Mouse (Mus musculus): ENCODE results near the gene Reg3b.

The Reg3b gene

GRCm38 (mm10) chr6:78370357-78370756 lies at the start of gene Reg3b:
Reg3b (plus strand) TSS chr6:78370657.
- no peaks in the 10 kb centered on the region for H3K36me3 ChIP-seq (ENCODE audit: insufficient read depth, low read length)
- H3K4me3 ChIP-seq (replicated peaks; ENCODE audit: low read length): no peak within 1 kb of the TSS
- TF ChIP-seq POU5F1 (IDR thresholded peaks at IDR 0.05; ENCODE audit: borderline replicate concordance, low read length) (no peak), CTCF (conservative IDR thresholded peaks at IDR 0.05; ENCODE audit: low read length) (no peak), NANOG (IDR thresholded peaks at IDR 0.05; ENCODE audit: borderline replicate concordance, low read length) (no peak)
- H3K4me1 ChIP-seq (replicated peaks; ENCODE audit: low read depth, low read length): no peaks in the 10 kb centered on the region
- H3K27me3 ChIP-seq (ENCODE audit: insufficient read depth, low read length): no peaks in the 10 kb centered on the region
- no peaks in the 10 kb centered on the region for H3K9me3 ChIP-seq (ENCODE audit: low read length)

- no peaks in the 10 kb centered on the region for H3K9me3 ChIP-seq (ENCODE audit: low read length)
- TF ChIP-seq CTCF (conservative IDR thresholded peaks at IDR 0.05; ENCODE audit: low read length): no peak
- no peak for TF ChIP-seq POU5F1 (IDR thresholded peaks at IDR 0.05; ENCODE audit: borderline replicate concordance, low read length)
- TF ChIP-seq NANOG (IDR thresholded peaks at IDR 0.05; ENCODE audit: borderline replicate concordance, low read length): no peak
- no peak overlapping the region for H3K4me3 ChIP-seq (replicated peaks; ENCODE audit: low read length)
- H3K27me3 ChIP-seq (ENCODE audit: insufficient read depth, low read length): no peaks in the 10 kb centered on the region
- no peaks in the 10 kb centered on the region for H3K4me1 ChIP-seq (replicated peaks; ENCODE audit: low read depth, low read length)
- H3K36me3 ChIP-seq (ENCODE audit: insufficient read depth, low read length): no peaks in the 10 kb centered on the region
Measured at GRCm38 (mm10) chr6:78327798-78328197, 42.7 kb upstream of the Reg3b start.

- no peaks in the 10 kb centered on the region for H3K9me3 ChIP-seq (ENCODE audit: low read length)
- no peak overlapping the region for H3K4me3 ChIP-seq (replicated peaks; ENCODE audit: low read length)
- TF ChIP-seq NANOG (IDR thresholded peaks at IDR 0.05; ENCODE audit: borderline replicate concordance, low read length) (no peak), POU5F1 (IDR thresholded peaks at IDR 0.05; ENCODE audit: borderline replicate concordance, low read length) (no peak), CTCF (conservative IDR thresholded peaks at IDR 0.05; ENCODE audit: low read length) (no peak)
- H3K4me1 ChIP-seq (replicated peaks; ENCODE audit: low read depth, low read length): no peaks in the 10 kb centered on the region
- no peaks in the 10 kb centered on the region for H3K27me3 ChIP-seq (ENCODE audit: insufficient read depth, low read length)
- no peaks in the 10 kb centered on the region for H3K36me3 ChIP-seq (ENCODE audit: insufficient read depth, low read length)
Measured at GRCm38 (mm10) chr6:78329166-78329565, 41.3 kb upstream of the Reg3b start.

GRCm38 (mm10) chr6:78331919-78332569 lies 38.4 kb upstream of the Reg3b start:
- TF ChIP-seq NANOG (IDR thresholded peaks at IDR 0.05; ENCODE audit: borderline replicate concordance, low read length) (no peak), CTCF (conservative IDR thresholded peaks at IDR 0.05; ENCODE audit: low read length) (peak; percentile 19)
- Histone ChIP-seq H3K4me3 (replicated peaks; ENCODE audit: low read length) (no peak overlapping the region), H3K27me3 (ENCODE audit: insufficient read depth, low read length) (no peaks in the 10 kb centered on the region), H3K9me3 (ENCODE audit: low read length) (no peaks in the 10 kb centered on the region), H3K36me3 (ENCODE audit: insufficient read depth, low read length) (no peaks in the 10 kb centered on the region), H3K4me1 (replicated peaks; ENCODE audit: low read depth, low read length) (no peaks in the 10 kb centered on the region)

GRCm38 (mm10) chr6:78340296-78340695 lies 30.2 kb upstream of the Reg3b start:
- H3K4me1 ChIP-seq (replicated peaks; ENCODE audit: low read depth, low read length): no peaks in the 10 kb centered on the region
- no peaks in the 10 kb centered on the region for H3K9me3 ChIP-seq (ENCODE audit: low read length)
- TF ChIP-seq NANOG (IDR thresholded peaks at IDR 0.05; ENCODE audit: borderline replicate concordance, low read length) (no peak), CTCF (conservative IDR thresholded peaks at IDR 0.05; ENCODE audit: low read length) (no peak), POU5F1 (IDR thresholded peaks at IDR 0.05; ENCODE audit: borderline replicate concordance, low read length) (no peak)
- no peak overlapping the region for H3K4me3 ChIP-seq (replicated peaks; ENCODE audit: low read length)
- H3K27me3 ChIP-seq (ENCODE audit: insufficient read depth, low read length): no peaks in the 10 kb centered on the region
- no peaks in the 10 kb centered on the region for H3K36me3 ChIP-seq (ENCODE audit: insufficient read depth, low read length)

GRCm38 (mm10) chr6:78341689-78342088 lies 28.8 kb upstream of the Reg3b start:
- no peaks in the 10 kb centered on the region for H3K4me1 ChIP-seq (replicated peaks; ENCODE audit: low read depth, low read length)
- no peaks in the 10 kb centered on the region for H3K9me3 ChIP-seq (ENCODE audit: low read length)
- no peak overlapping the region for H3K4me3 ChIP-seq (replicated peaks; ENCODE audit: low read length)
- no peaks in the 10 kb centered on the region for H3K27me3 ChIP-seq (ENCODE audit: insufficient read depth, low read length)
- no peaks in the 10 kb centered on the region for H3K36me3 ChIP-seq (ENCODE audit: insufficient read depth, low read length)
- TF ChIP-seq CTCF (conservative IDR thresholded peaks at IDR 0.05; ENCODE audit: low read length): no peak
- no peak for TF ChIP-seq POU5F1 (IDR thresholded peaks at IDR 0.05; ENCODE audit: borderline replicate concordance, low read length)
- TF ChIP-seq NANOG (IDR thresholded peaks at IDR 0.05; ENCODE audit: borderline replicate concordance, low read length): no peak

- no peaks in the 10 kb centered on the region for H3K4me1 ChIP-seq (replicated peaks; ENCODE audit: low read depth, low read length)
- H3K36me3 ChIP-seq (ENCODE audit: insufficient read depth, low read length): no peaks in the 10 kb centered on the region
- no peaks in the 10 kb centered on the region for H3K9me3 ChIP-seq (ENCODE audit: low read length)
- H3K27me3 ChIP-seq (ENCODE audit: insufficient read depth, low read length): no peaks in the 10 kb centered on the region
- no peak for TF ChIP-seq NANOG (IDR thresholded peaks at IDR 0.05; ENCODE audit: borderline replicate concordance, low read length)
- no peak overlapping the region for H3K4me3 ChIP-seq (replicated peaks; ENCODE audit: low read length)
Measured at GRCm38 (mm10) chr6:78361971-78362563, 8.4 kb upstream of the Reg3b start.

- no peaks in the 10 kb centered on the region for H3K4me1 ChIP-seq (replicated peaks; ENCODE audit: low read depth, low read length)
- no peaks in the 10 kb centered on the region for H3K9me3 ChIP-seq (ENCODE audit: low read length)
- H3K4me3 ChIP-seq (replicated peaks; ENCODE audit: low read length): no peak within 1 kb of the TSS
- no peaks in the 10 kb centered on the region for H3K36me3 ChIP-seq (ENCODE audit: insufficient read depth, low read length)
- no peaks in the 10 kb centered on the region for H3K27me3 ChIP-seq (ENCODE audit: insufficient read depth, low read length)
- no peak for TF ChIP-seq POU5F1 (IDR thresholded peaks at IDR 0.05; ENCODE audit: borderline replicate concordance, low read length)
- no peak for TF ChIP-seq NANOG (IDR thresholded peaks at IDR 0.05; ENCODE audit: borderline replicate concordance, low read length)
- TF ChIP-seq CTCF (conservative IDR thresholded peaks at IDR 0.05; ENCODE audit: low read length): no peak
Measured at GRCm38 (mm10) chr6:78378765-78379164, 8.3 kb downstream of the Reg3b start, which contains the start of gene Reg3d. Reg3d (minus strand) TSS chr6:78378865.

GRCm38 (mm10) chr6:78380409-78380808 lies 10.0 kb downstream of the Reg3b start, which contains the start of gene Reg3a:
Reg3a (plus strand) TSS chr6:78380709.
- Histone ChIP-seq H3K4me1 (replicated peaks; ENCODE audit: low read depth, low read length) (no peaks in the 10 kb centered on the region), H3K36me3 (ENCODE audit: insufficient read depth, low read length) (no peaks in the 10 kb centered on the region), H3K4me3 (replicated peaks; ENCODE audit: low read length) (no peak within 1 kb of the TSS), H3K27me3 (ENCODE audit: insufficient read depth, low read length) (no peaks in the 10 kb centered on the region), H3K9me3 (ENCODE audit: low read length) (no peaks in the 10 kb centered on the region)
- TF ChIP-seq CTCF (conservative IDR thresholded peaks at IDR 0.05; ENCODE audit: low read length) (no peak), POU5F1 (IDR thresholded peaks at IDR 0.05; ENCODE audit: borderline replicate concordance, low read length) (no peak), NANOG (IDR thresholded peaks at IDR 0.05; ENCODE audit: borderline replicate concordance, low read length) (no peak)
